Mouse (Mus musculus): ENCODE results near the gene Tmem132a. TPM values are rescaled to one million over a fixed set of nuclear protein-coding genes. Genes with fewer than 3 reads are reported as not detected.
A peak's percentile ranks its signal among the peaks of the same experiment; 100 is the strongest.

The Tmem132a gene
- total and polyA plus RNA-seq, 3 experiments = 2.9 to 22.9 TPM; not detected in 1

GRCm38 (mm10) chr19:10880085-10880974 lies 10.6 kb upstream of the Tmem132a start (continued):
- no peak for TF ChIP-seq UBTF (IDR thresholded peaks at IDR 0.05; ENCODE audit: low read depth, low read length)
- TF ChIP-seq CHD1 (IDR thresholded peaks at IDR 0.05; ENCODE audit: low read depth, low read length) = no peak
- TF ChIP-seq GABPA (IDR thresholded peaks at IDR 0.05; ENCODE audit: insufficient replicate concordance, low read depth, low read length) = no peak
- peak; percentile 51 for TF ChIP-seq RAD21 (IDR thresholded peaks at IDR 0.05; ENCODE audit: low read depth, low read length)
- peak; percentile 70 for TF ChIP-seq MXI1 (IDR thresholded peaks at IDR 0.05; ENCODE audit: low read depth, low read length)
- TF ChIP-seq JUND (conservative IDR thresholded peaks at IDR 0.05; ENCODE audit: low read depth, low read length) = 0 out of 2 replicates have a peak, but pooled peaks have one; percentile 48
- peak; percentile 82 for TF ChIP-seq SIN3A (IDR thresholded peaks at IDR 0.05; ENCODE audit: low read length)
- peak; percentile 79 for TF ChIP-seq IRF4 (IDR thresholded peaks at IDR 0.05; ENCODE audit: low read depth, low read length)
- TF ChIP-seq CHD2 (IDR thresholded peaks at IDR 0.05; ENCODE audit: low read length) = no peak
- peak; percentile 35; the same call in 1 of the 2 replicates for TF ChIP-seq POLR2A (IDR thresholded peaks at IDR 0.05; ENCODE audit: low read depth, low read length)
- TF ChIP-seq MAX (IDR thresholded peaks at IDR 0.05; ENCODE audit: low read length) = peak; percentile 59

GRCm38 (mm10) chr19:10878201-10878837 lies 8.6 kb upstream of the Tmem132a start:
- no peak overlapping the region for H3K27ac ChIP-seq (ENCODE audit: insufficient read depth, low read depth)
- dilution Hi-C loops (cut with MboI; ENCODE audit: extremely low pct_ligation_motif_present, extremely low pct_unique_long_range_greater_than_20kb, low sequenced_read_pairs) (no loop called here), in situ Hi-C loops (cut with MboI; ENCODE audit: low pct_ligation_motif_present, low pct_unique_long_range_greater_than_20kb, low sequenced_read_pairs) (loop anchor here (5.0 kb wide), 1 partner anchor 36 kb away; no protein-coding TSS in a partner anchor)
- no peaks in the 10 kb centered on the region for H3K9me3 ChIP-seq (replicated peaks; ENCODE audit: low read length)
- no peak for DNase-seq (ENCODE audit: extremely low read depth)
- no peak for TF ChIP-seq IRF4 (IDR thresholded peaks at IDR 0.05; ENCODE audit: low read depth, low read length)
- no peak for TF ChIP-seq USF2 (conservative IDR thresholded peaks at IDR 0.05; ENCODE audit: low read depth, low read length)
- TF ChIP-seq EP300 (IDR thresholded peaks at IDR 0.05; ENCODE audit: low read length) = no peak
- TF ChIP-seq MXI1 (IDR thresholded peaks at IDR 0.05; ENCODE audit: low read depth, low read length) = no peak
- no peak for TF ChIP-seq KAT2A (IDR thresholded peaks at IDR 0.05; ENCODE audit: insufficient replicate concordance, low read length)
- TF ChIP-seq SMC3 (IDR thresholded peaks at IDR 0.05; ENCODE audit: low read depth, low read length) = no peak
- TF ChIP-seq RAD21 (IDR thresholded peaks at IDR 0.05; ENCODE audit: low read depth, low read length) = no peak
- TF ChIP-seq TCF12 (IDR thresholded peaks at IDR 0.05; ENCODE audit: low read depth, low read length) = no peak
- no peak for TF ChIP-seq MAFK (IDR thresholded peaks at IDR 0.05; ENCODE audit: insufficient replicate concordance, low read length)
- TF ChIP-seq MYC (IDR thresholded peaks at IDR 0.05; ENCODE audit: low read depth, low read length) = no peak
- no peak for TF ChIP-seq MAX (IDR thresholded peaks at IDR 0.05; ENCODE audit: low read length)
- no peak for TF ChIP-seq ZNF384 (IDR thresholded peaks at IDR 0.05; ENCODE audit: low read depth, low read length)
- H3K4me1 ChIP-seq (ENCODE audit: control insufficient read depth in 1 of 2, insufficient read depth in 2 of 2) = peaks cover 6 to 34% of the 10 kb centered on the region in 2 experiments
- no peak overlapping the region for H3K4me2 ChIP-seq (ENCODE audit: insufficient read depth, low read depth, poor library complexity, severe bottlenecking)
- H3K79me2 ChIP-seq (replicated peaks; ENCODE audit: control insufficient read depth, extremely low read depth, insufficient read depth, poor library complexity, severe bottlenecking) = peaks cover 10% of the 10 kb centered on the region
- H3K9ac ChIP-seq (ENCODE audit: insufficient read depth, low read depth) = no peak overlapping the region
- no peak overlapping the region for H3K4me3 ChIP-seq (replicated peaks in 1 of 3; ENCODE audit: low read depth in 2 of 3, low read length in 2 of 3, poor library complexity in 1 of 3)
- H3K27me3 ChIP-seq (replicated peaks) = no peaks in the 10 kb centered on the region
- H3K36me3 ChIP-seq (replicated peaks in 1 of 2; ENCODE audit: control insufficient read depth in 1 of 2, insufficient read depth in 1 of 2, low read length in 1 of 2) = peaks cover 17 to 49% of the 10 kb centered on the region in 2 experiments
